Mouse (Mus musculus) heart, embryonic 11.5 days (tissue): ENCODE data around the gene Zrsr1. TPM values are rescaled to one million over a fixed set of nuclear protein-coding genes. Genes with fewer than 3 reads are reported as not detected.
A peak's percentile ranks its signal among the peaks of the same experiment; 100 is the strongest.

Source experiments
- ATAC-seq: fragments of 200-750 bp; cut with Nextera tagmentation; replicated peaks from 2 replicates; pipeline ENCODE4 v1.8.0; 2017; ENCODE audit warnings: moderate library complexity; ENCODE audit not compliant: insufficient number of reproducible peaks, low FRiP score, low TSS enrichment
- H3K27ac ChIP-seq: fragments of 300-500 bp; sonication (generic); 2 replicates; pipeline ENCODE4 v1.5.1; 2014; ENCODE audit warnings: mild to moderate bottlenecking, low read depth, low read length
- H3K27me3 ChIP-seq: fragments of 300-500 bp; sonication (generic); 2 replicates; pipeline ENCODE4 v1.6.1; 2014; ENCODE audit warnings: mild to moderate bottlenecking, low read length, mixed read lengths; ENCODE audit not compliant: control insufficient read depth, insufficient read depth
- H3K36me3 ChIP-seq: fragments of 300-500 bp; sonication (generic); 2 replicates; pipeline ENCODE4 v1.6.1; 2014; ENCODE audit warnings: mild to moderate bottlenecking, low read length, moderate library complexity, mixed read lengths; ENCODE audit not compliant: control insufficient read depth, insufficient read depth
- H3K4me1 ChIP-seq: fragments of 300-500 bp; sonication (generic); 2 replicates; pipeline ENCODE4 v1.6.1; 2014; ENCODE audit warnings: low read length; ENCODE audit not compliant: control insufficient read depth, insufficient read depth
- H3K4me2 ChIP-seq: fragments of 300-500 bp; sonication (generic); 2 replicates; pipeline ENCODE4 v1.6.1; 2014; ENCODE audit warnings: mild to moderate bottlenecking, moderate library complexity
- H3K4me3 ChIP-seq: fragments of 300-500 bp; sonication (generic); 2 replicates; pipeline ENCODE4 v1.5.1; 2014; ENCODE audit warnings: low read depth, low read length
- H3K9ac ChIP-seq: fragments of 300-500 bp; sonication (generic); 2 replicates; pipeline ENCODE4 v1.6.1; 2014; ENCODE audit warnings: mild to moderate bottlenecking, low read depth, low read length, moderate library complexity
- H3K9me3 ChIP-seq: fragments of 300-500 bp; sonication (generic); replicated peaks from 2 replicates; pipeline ENCODE4 v1.6.1; 2016; ENCODE audit warnings: low read length; ENCODE audit not compliant: control insufficient read depth
- WGBS: fragments of 180-500 bp; shearing (Covaris S2); extraction: QIAGEN DNeasy Blood & Tissue Kit; methylation state at CpG from one replicate; pipeline ENCODE4 v1.1.7; 2014; ENCODE audit not compliant: insufficient replicate concordance; 5-methylcytosine and 5-hydroxymethylcytosine counted together
- polyA plus RNA-seq: library from polyadenylated mRNA; unstranded; fragments of >200 nt; fragmentation: Nextera tagmentation; extraction: Ambion mirVana; gene quantifications from 2 replicates; pipeline ENCODE4 v1.2.1, GENCODE M21; 2014

Zrsr1 gene
- polyA plus RNA-seq, 1 experiment from 2014 or later: 3.1 TPM

DNA sequence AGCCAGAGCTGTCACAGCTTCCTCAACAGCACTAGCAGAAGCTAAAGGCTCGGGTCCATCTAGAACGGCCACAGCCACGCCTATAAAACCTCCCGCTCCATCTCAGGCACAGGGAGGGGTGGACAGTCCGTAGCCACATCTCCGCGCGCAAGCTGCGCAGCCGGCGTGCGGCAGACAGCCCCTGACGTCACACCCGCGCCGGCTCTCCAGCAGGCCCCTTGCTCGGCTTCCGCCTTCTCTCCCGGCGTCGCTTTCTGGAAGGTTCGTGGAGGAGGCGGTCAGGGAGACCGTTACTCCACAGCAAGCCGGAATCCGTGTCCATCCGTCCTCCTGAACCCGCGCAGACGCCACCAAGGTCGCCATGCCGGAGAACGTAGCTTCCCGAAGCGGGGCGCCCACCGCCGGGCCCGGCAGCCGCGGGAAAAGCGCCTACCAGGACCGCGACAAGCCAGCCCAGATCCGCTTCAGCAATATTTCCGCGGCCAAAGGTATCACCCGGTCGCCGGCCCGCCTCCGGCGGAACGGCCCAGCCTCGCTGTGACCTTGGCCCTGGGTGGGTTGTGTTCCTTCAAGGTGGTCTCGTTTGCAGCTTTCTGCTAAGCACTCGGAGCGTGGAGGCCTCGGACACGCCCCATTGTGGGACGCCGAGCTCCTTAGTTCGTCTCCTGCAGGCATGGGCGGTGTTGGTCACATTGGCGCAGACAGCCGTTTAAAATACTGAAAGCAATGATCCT lies 18.8 kb downstream of the Zrsr1 start, which contains the start of gene Cct4:
Gene Cct4 (plus strand): TSS at position 127 of the 734 bp plus-strand sequence.
- peak; percentile 98 for ATAC-seq
- Histone ChIP-seq H3K27me3 (no peaks in the 10 kb centered on the region), H3K9ac (peak within 1 kb of the TSS; percentile 97), H3K27ac (peak within 1 kb of the TSS; percentile 94), H3K36me3 (peaks cover 11% of the 10 kb centered on the region), H3K4me2 (peak within 1 kb of the TSS; percentile 92), H3K4me3 (peak within 1 kb of the TSS; percentile 98), H3K9me3 (no peaks in the 10 kb centered on the region), H3K4me1 (peaks cover 12% of the 10 kb centered on the region)
- WGBS: under 1% methylated on average over 66 of the region's 66 CpGs

DNA sequence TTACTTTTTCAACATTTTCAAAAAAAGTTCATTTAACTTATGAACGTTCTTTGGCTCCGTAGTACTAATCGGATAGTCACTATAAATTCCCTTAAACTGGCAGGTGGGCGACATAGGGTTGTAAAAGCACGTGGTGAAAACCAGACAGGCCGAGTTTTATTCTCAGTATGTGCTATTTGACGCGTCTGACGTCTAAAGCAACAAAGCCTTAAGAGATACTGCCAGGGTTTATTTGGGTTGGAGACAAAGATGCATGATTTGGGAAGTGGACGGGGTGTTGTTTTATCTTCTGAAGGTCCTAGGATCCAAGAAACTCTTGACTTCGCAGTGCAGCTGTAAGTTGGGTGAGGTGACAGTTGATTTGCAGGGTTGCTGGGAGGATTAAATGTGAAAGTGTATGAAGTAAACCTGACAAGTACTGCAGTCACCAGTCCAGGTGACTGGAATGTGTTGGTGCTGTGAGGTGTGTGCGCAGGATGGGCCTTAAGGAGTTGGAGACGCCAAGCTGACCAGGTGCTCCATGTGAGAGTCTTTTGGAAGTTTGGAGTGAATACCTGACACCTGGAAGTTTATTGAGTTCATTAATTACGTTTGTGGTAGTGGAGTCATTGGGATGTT lies 19.5 kb downstream of the Zrsr1 start:
- no peaks in the 10 kb centered on the region for H3K9me3 ChIP-seq
- H3K9ac ChIP-seq: peak overlapping the region; percentile 97
- no peaks in the 10 kb centered on the region for H3K27me3 ChIP-seq
- H3K4me1 ChIP-seq: peaks cover 12% of the 10 kb centered on the region
- peak overlapping the region; percentile 94; the same call in 1 of the 2 replicates for H3K27ac ChIP-seq
- peak overlapping the region; percentile 98 for H3K4me3 ChIP-seq
- ATAC-seq: no peak
- peaks cover 16% of the 10 kb centered on the region for H3K36me3 ChIP-seq
- WGBS: 9% methylated on average over 14 of the region's 14 CpGs
- H3K4me2 ChIP-seq: peak overlapping the region; percentile 92

DNA sequence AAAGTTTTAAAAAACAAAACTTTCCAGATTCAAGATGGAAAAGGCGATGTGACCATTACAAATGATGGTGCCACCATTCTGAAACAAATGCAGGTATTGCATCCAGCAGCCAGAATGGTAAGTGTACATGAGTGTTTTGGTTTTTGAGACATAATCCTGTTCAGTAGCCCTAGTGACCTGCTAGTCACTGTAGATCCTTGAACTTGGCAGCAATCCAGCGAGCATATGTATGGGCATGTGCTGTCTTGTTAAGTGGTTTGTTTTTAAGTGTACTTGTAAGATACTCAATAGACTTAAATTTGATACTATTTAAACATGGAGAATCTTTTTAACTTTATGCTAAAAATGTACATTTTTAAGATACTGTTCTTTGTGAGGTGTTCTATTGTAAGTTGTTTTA lies 22.5 kb downstream of the Zrsr1 start:
- Histone ChIP-seq H3K9me3 (no peaks in the 10 kb centered on the region), H3K4me3 (no peak overlapping the region), H3K9ac (no peak overlapping the region), H3K27me3 (no peaks in the 10 kb centered on the region), H3K27ac (no peak overlapping the region), H3K4me1 (peaks cover 12% of the 10 kb centered on the region), H3K36me3 (peaks cover 33% of the 10 kb centered on the region), H3K4me2 (no peak overlapping the region)
- 92% methylated on average over 2 of the region's 2 CpGs for WGBS
- no peak for ATAC-seq

- Histone ChIP-seq H3K27me3 (no peaks in the 10 kb centered on the region), H3K4me1 (peaks cover 9% of the 10 kb centered on the region), H3K36me3 (peaks cover 40% of the 10 kb centered on the region), H3K27ac (no peak overlapping the region), H3K9ac (no peak overlapping the region), H3K4me3 (no peak overlapping the region), H3K9me3 (no peaks in the 10 kb centered on the region), H3K4me2 (no peak overlapping the region)
- WGBS: 94% methylated on average over 4 of the region's 4 CpGs
- ATAC-seq: no peak
These were observed 23.7 kb downstream of the Zrsr1 start for GRCm38 (mm10) chr11:22995461-22995860.

- H3K27me3 ChIP-seq: no peaks in the 10 kb centered on the region
- ATAC-seq: no peak
- WGBS: 64% methylated on average over 1 of the region's 1 CpGs
- no peak overlapping the region for H3K9ac ChIP-seq
- H3K36me3 ChIP-seq: peaks cover 57% of the 10 kb centered on the region
- no peaks in the 10 kb centered on the region for H3K4me1 ChIP-seq
- H3K4me3 ChIP-seq: no peak overlapping the region
- H3K4me2 ChIP-seq: no peak overlapping the region
- no peaks in the 10 kb centered on the region for H3K9me3 ChIP-seq
- H3K27ac ChIP-seq: no peak overlapping the region
These were observed 26.5 kb downstream of the Zrsr1 start for GRCm38 (mm10) chr11:22998308-22998707.

DNA sequence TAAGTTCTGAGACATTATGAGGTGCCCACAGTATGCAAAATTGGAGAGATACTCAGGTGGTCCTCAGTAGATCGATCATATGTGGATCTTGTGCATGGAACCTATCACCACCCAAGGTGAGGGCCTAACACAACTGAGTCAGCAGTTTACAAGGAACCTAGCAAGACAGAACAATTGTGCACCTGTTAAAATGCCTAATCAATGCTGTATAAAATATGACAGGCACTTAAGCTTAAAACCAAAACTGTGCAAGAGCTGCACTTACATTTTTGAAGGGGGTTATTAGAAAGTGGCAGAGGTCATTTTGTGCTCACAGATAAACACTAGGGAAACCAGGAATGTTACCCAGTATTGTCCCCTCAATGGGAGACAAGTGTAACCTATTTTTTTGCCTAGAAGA lies 33.5 kb downstream of the Zrsr1 start:
- H3K9me3 ChIP-seq: no peaks in the 10 kb centered on the region
- ATAC-seq: no peak
- no peak overlapping the region for H3K4me3 ChIP-seq
- peaks cover 3% of the 10 kb centered on the region; the same call in 1 of the 2 replicates for H3K4me1 ChIP-seq
- no peak overlapping the region for H3K27ac ChIP-seq
- no peak overlapping the region for H3K9ac ChIP-seq
- no peaks in the 10 kb centered on the region for H3K27me3 ChIP-seq
- H3K36me3 ChIP-seq: peaks cover 27% of the 10 kb centered on the region
- WGBS: 86% methylated on average over 1 of the region's 1 CpGs
- no peak overlapping the region for H3K4me2 ChIP-seq

- Histone ChIP-seq H3K4me2 (peak overlapping the region; percentile 87), H3K4me3 (peak overlapping the region; percentile 64), H3K27me3 (no peaks in the 10 kb centered on the region), H3K9me3 (no peaks in the 10 kb centered on the region), H3K4me1 (peaks cover 3% of the 10 kb centered on the region; the same call in 1 of the 2 replicates), H3K9ac (peak overlapping the region; percentile 64), H3K27ac (peak overlapping the region; percentile 54; the same call in 1 of the 2 replicates), H3K36me3 (peaks cover 15% of the 10 kb centered on the region)
- 5% methylated on average over 6 of the region's 6 CpGs for WGBS
- no peak for ATAC-seq
These were observed 35.3 kb downstream of the Zrsr1 start for GRCm38 (mm10) chr11:23007166-23007480.

DNA sequence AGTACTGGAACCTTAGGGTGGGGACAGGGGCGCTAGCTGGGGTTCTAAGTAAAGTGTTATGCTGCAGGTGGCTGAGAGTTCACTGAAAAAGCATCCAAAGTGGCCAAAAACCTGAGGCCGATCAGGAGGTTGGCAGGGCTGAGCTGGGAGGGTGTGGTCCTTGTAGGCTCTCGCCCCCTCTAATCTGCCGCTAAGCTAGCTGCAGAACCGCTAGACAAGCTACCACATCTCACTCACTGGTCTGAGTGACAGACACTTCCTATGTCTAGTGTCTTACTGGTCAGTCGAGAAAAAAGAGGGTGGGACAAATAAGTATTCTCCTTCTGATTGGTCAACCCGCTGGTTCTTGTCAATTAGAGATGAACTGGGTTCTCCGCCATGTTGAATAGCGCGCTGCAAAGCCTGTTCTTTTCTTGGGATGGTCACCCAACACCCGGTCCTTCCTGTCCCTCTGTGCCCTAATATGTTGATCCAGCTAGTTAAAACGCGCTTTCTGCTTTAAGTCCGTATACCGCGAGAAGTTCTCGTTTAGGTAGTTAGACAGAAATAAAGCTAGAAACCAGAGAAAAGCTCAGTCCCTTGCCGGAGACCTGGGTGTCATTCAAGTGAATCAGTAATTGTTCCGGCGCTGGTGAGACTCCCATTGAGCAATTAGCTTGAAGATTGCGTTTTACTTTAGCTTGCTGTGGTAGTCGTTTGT lies 35.8 kb downstream of the Zrsr1 start, which contains the start of gene Fam161a:
Gene Fam161a (plus strand): TSS at position 51 of the 700 bp plus-strand sequence.
- peak; percentile 95 for ATAC-seq
- Histone ChIP-seq H3K4me3 (peak within 1 kb of the TSS; percentile 64), H3K27ac (peak within 1 kb of the TSS; percentile 92), H3K9me3 (no peaks in the 10 kb centered on the region), H3K9ac (peak within 1 kb of the TSS; percentile 83), H3K4me1 (peaks cover 3% of the 10 kb centered on the region; the same call in 1 of the 2 replicates), H3K36me3 (peaks cover 9% of the 10 kb centered on the region), H3K4me2 (peak within 1 kb of the TSS; percentile 87), H3K27me3 (no peaks in the 10 kb centered on the region)
- 2% methylated on average over 22 of the region's 22 CpGs for WGBS
